Mouse (Mus musculus) spleen, adult 2 months (tissue): ENCODE data around the gene Samd4.

Experiments
- CTCF ChIP-seq: fragments of 200-500 bp; IDR thresholded peaks from 2 replicates; pipeline ENCODE4 v1.5.1; 2011; ENCODE audit warnings: mild to moderate bottlenecking, inconsistent platforms; ENCODE audit not compliant: insufficient read depth, insufficient read length, insufficient replicate concordance; ENCODE audit errors: extremely low read depth
- POLR2A ChIP-seq: fragments of 200-500 bp; IDR thresholded peaks from 2 replicates; pipeline ENCODE4 v1.6.1; 2011; ENCODE audit warnings: low read depth, low read length, inconsistent platforms

GRCm38 (mm10) chr14:46941896-46942812 lies 59.5 kb downstream of the Samd4 start:
- no peak for TF ChIP-seq POLR2A
- TF ChIP-seq CTCF, result no peak
